Mouse (Mus musculus) hindbrain, embryonic 10.5 days (tissue): ENCODE measurements around the gene Vtcn1. TPM values are rescaled to one million over a fixed set of nuclear protein-coding genes. Genes with fewer than 3 reads are reported as not detected.

Experiments
- DNase-seq: peaks from one replicate; pipeline ENCODE4 v3.0.0-alpha.2; 2017; ENCODE audit warnings: low spot score
- H3K27ac ChIP-seq: fragments of 300-500 bp; sonication (generic); 2 replicates; pipeline ENCODE4 v1.5.1; 2016; ENCODE audit warnings: mild to moderate bottlenecking, moderate library complexity
- H3K27me3 ChIP-seq: fragments of 300-500 bp; sonication (generic); 2 replicates; pipeline ENCODE4 v1.6.1; 2016; ENCODE audit warnings: mild to moderate bottlenecking; ENCODE audit not compliant: poor library complexity, insufficient read depth, severe bottlenecking
- H3K36me3 ChIP-seq: fragments of 300-500 bp; sonication (generic); 2 replicates; pipeline ENCODE4 v1.6.1; 2016; ENCODE audit warnings: mild to moderate bottlenecking, moderate library complexity
- H3K4me1 ChIP-seq: fragments of 300-500 bp; sonication (generic); replicated peaks from 2 replicates; pipeline ENCODE4 v1.6.1; 2016; ENCODE audit warnings: mild to moderate bottlenecking
- H3K4me3 ChIP-seq: fragments of 300-500 bp; sonication (generic); 2 replicates; pipeline ENCODE4 v1.5.1; 2016; ENCODE audit warnings: mild to moderate bottlenecking, moderate library complexity
- H3K9me3 ChIP-seq: fragments of 300-500 bp; sonication (generic); 2 replicates; pipeline ENCODE4 v1.6.1; 2016; ENCODE audit warnings: mild to moderate bottlenecking, moderate library complexity
- WGBS: fragments of 180-500 bp; shearing (Covaris S2); methylation state at CpG from one replicate; pipeline ENCODE4 v1.1.7; 2016; 5-methylcytosine and 5-hydroxymethylcytosine counted together
- polyA plus RNA-seq: library from polyadenylated mRNA; unstranded; fragments of >200 nt; fragmentation: Nextera tagmentation; extraction: Ambion mirVana; gene quantifications from 2 replicates; pipeline ENCODE4 v1.2.1, GENCODE M21; 2016

Gene Vtcn1
- 0.10 and 0.13 TPM in 2 replicates for polyA plus RNA-seq

- DNase-seq, result no peak
- no peak within 1 kb of the TSS for H3K4me3 ChIP-seq
- H3K27ac ChIP-seq, result peak within 1 kb of the TSS; percentile 29; the same call in 1 of the 2 replicates
- no peaks in the 10 kb centered on the region for H3K27me3 ChIP-seq
- H3K36me3 ChIP-seq, result no peaks in the 10 kb centered on the region
- peaks cover 32% of the 10 kb centered on the region for H3K4me1 ChIP-seq
- no peaks in the 10 kb centered on the region for H3K9me3 ChIP-seq
- WGBS, result 54% methylated on average over 6 of the region's 6 CpGs
Measured at GRCm38 (mm10) chr3:100825225-100825965, at the start of gene Vtcn1. Vtcn1 (plus strand) TSS chr3:100825459.

GRCm38 (mm10) chr3:100776967-100777366, 48.3 kb upstream of the Vtcn1 start:
- H3K27me3 ChIP-seq, result no peaks in the 10 kb centered on the region
- WGBS, result 79% methylated on average over 6 of the region's 6 CpGs
- H3K36me3 ChIP-seq, result no peaks in the 10 kb centered on the region
- H3K4me1 ChIP-seq, result peaks cover 12% of the 10 kb centered on the region
- DNase-seq, result no peak
- no peak overlapping the region for H3K4me3 ChIP-seq
- H3K27ac ChIP-seq, result peak overlapping the region; percentile 66; the same call in 1 of the 2 replicates
- H3K9me3 ChIP-seq, result no peaks in the 10 kb centered on the region

- WGBS, result 28% methylated on average over 4 of the region's 4 CpGs
- Histone ChIP-seq H3K9me3 (no peaks in the 10 kb centered on the region), H3K27ac (no peak overlapping the region), H3K36me3 (no peaks in the 10 kb centered on the region), H3K27me3 (no peaks in the 10 kb centered on the region), H3K4me1 (peaks cover 12% of the 10 kb centered on the region), H3K4me3 (no peak overlapping the region)
- peak; percentile 16 for DNase-seq
Measured at GRCm38 (mm10) chr3:100777568-100777967, 47.7 kb upstream of the Vtcn1 start.

GRCm38 (mm10) chr3:100786076-100786475, 39.2 kb upstream of the Vtcn1 start:
- H3K27me3 ChIP-seq, result no peaks in the 10 kb centered on the region
- H3K4me3 ChIP-seq, result no peak overlapping the region
- no peak overlapping the region for H3K27ac ChIP-seq
- no peaks in the 10 kb centered on the region for H3K9me3 ChIP-seq
- 88% methylated on average over 2 of the region's 2 CpGs for WGBS
- DNase-seq, result no peak
- no peaks in the 10 kb centered on the region for H3K4me1 ChIP-seq
- H3K36me3 ChIP-seq, result no peaks in the 10 kb centered on the region

- DNase-seq, result no peak
- H3K27ac ChIP-seq, result no peak overlapping the region
- no peak overlapping the region for H3K4me3 ChIP-seq
- H3K4me1 ChIP-seq, result no peaks in the 10 kb centered on the region
- H3K9me3 ChIP-seq, result no peaks in the 10 kb centered on the region
- no peaks in the 10 kb centered on the region for H3K27me3 ChIP-seq
- H3K36me3 ChIP-seq, result no peaks in the 10 kb centered on the region
- 90% methylated on average over 3 of the region's 3 CpGs for WGBS
Measured at GRCm38 (mm10) chr3:100791670-100792069, 33.6 kb upstream of the Vtcn1 start.

- no peak overlapping the region for H3K27ac ChIP-seq
- WGBS, result 83% methylated on average over 2 of the region's 2 CpGs
- no peaks in the 10 kb centered on the region for H3K27me3 ChIP-seq
- no peaks in the 10 kb centered on the region for H3K9me3 ChIP-seq
- DNase-seq, result no peak
- peaks cover 7% of the 10 kb centered on the region; the same call in 1 of the 2 replicates for H3K4me1 ChIP-seq
- H3K4me3 ChIP-seq, result no peak overlapping the region
- no peaks in the 10 kb centered on the region for H3K36me3 ChIP-seq
Measured at GRCm38 (mm10) chr3:100793345-100793744, 31.9 kb upstream of the Vtcn1 start.

- no peak for DNase-seq
- 82% methylated on average over 4 of the region's 4 CpGs for WGBS
- H3K4me3 ChIP-seq, result no peak overlapping the region
Measured at GRCm38 (mm10) chr3:100796571-100796970, 28.7 kb upstream of the Vtcn1 start.

GRCm38 (mm10) chr3:100797166-100798145, 27.8 kb upstream of the Vtcn1 start:
- DNase-seq, result no peak
- Histone ChIP-seq H3K4me1 (peaks cover 7% of the 10 kb centered on the region; the same call in 1 of the 2 replicates), H3K9me3 (no peaks in the 10 kb centered on the region), H3K4me3 (no peak overlapping the region), H3K27me3 (no peaks in the 10 kb centered on the region), H3K27ac (no peak overlapping the region), H3K36me3 (no peaks in the 10 kb centered on the region)
- 69% methylated on average over 6 of the region's 6 CpGs for WGBS

More at GRCm38 (mm10) chr3:100796571-100796970, 28.7 kb upstream of the Vtcn1 start:
- H3K4me1 ChIP-seq, result peaks cover 7% of the 10 kb centered on the region; the same call in 1 of the 2 replicates
- no peaks in the 10 kb centered on the region for H3K9me3 ChIP-seq
- no peaks in the 10 kb centered on the region for H3K36me3 ChIP-seq
- no peaks in the 10 kb centered on the region for H3K27me3 ChIP-seq
- H3K27ac ChIP-seq, result no peak overlapping the region

- Histone ChIP-seq H3K36me3 (no peaks in the 10 kb centered on the region), H3K27me3 (no peaks in the 10 kb centered on the region), H3K4me3 (no peak overlapping the region), H3K27ac (no peak overlapping the region), H3K4me1 (peaks cover 7% of the 10 kb centered on the region; the same call in 1 of the 2 replicates), H3K9me3 (no peaks in the 10 kb centered on the region)
- WGBS, result 86% methylated on average over 3 of the region's 3 CpGs
- no peak for DNase-seq
Measured at GRCm38 (mm10) chr3:100798872-100799422, 26.3 kb upstream of the Vtcn1 start.

- WGBS, result 75% methylated on average over 1 of the region's 1 CpGs
- H3K9me3 ChIP-seq, result no peaks in the 10 kb centered on the region
- DNase-seq, result no peak
Measured at GRCm38 (mm10) chr3:100804975-100805374, 20.3 kb upstream of the Vtcn1 start.

GRCm38 (mm10) chr3:100805925-100806324, 19.3 kb upstream of the Vtcn1 start:
- H3K4me3 ChIP-seq, result no peak overlapping the region
- no peak overlapping the region for H3K27ac ChIP-seq
- DNase-seq, result no peak
- WGBS, result 71% methylated on average over 6 of the region's 6 CpGs
- no peaks in the 10 kb centered on the region for H3K4me1 ChIP-seq
- H3K36me3 ChIP-seq, result no peaks in the 10 kb centered on the region
- no peaks in the 10 kb centered on the region for H3K9me3 ChIP-seq
- H3K27me3 ChIP-seq, result no peaks in the 10 kb centered on the region

More at GRCm38 (mm10) chr3:100804975-100805374, 20.3 kb upstream of the Vtcn1 start:
- Histone ChIP-seq H3K27me3 (no peaks in the 10 kb centered on the region), H3K27ac (no peak overlapping the region), H3K4me3 (no peak overlapping the region), H3K4me1 (no peaks in the 10 kb centered on the region), H3K36me3 (no peaks in the 10 kb centered on the region)

GRCm38 (mm10) chr3:100810461-100810860, 14.8 kb upstream of the Vtcn1 start:
- Histone ChIP-seq H3K36me3 (no peaks in the 10 kb centered on the region), H3K9me3 (no peaks in the 10 kb centered on the region), H3K4me3 (no peak overlapping the region), H3K4me1 (no peaks in the 10 kb centered on the region), H3K27me3 (no peaks in the 10 kb centered on the region), H3K27ac (no peak overlapping the region)
- no peak for DNase-seq
- WGBS, result 68% methylated on average over 2 of the region's 2 CpGs
